Mouse (Mus musculus): ENCODE results near the gene Kcnv2.

DNA sequence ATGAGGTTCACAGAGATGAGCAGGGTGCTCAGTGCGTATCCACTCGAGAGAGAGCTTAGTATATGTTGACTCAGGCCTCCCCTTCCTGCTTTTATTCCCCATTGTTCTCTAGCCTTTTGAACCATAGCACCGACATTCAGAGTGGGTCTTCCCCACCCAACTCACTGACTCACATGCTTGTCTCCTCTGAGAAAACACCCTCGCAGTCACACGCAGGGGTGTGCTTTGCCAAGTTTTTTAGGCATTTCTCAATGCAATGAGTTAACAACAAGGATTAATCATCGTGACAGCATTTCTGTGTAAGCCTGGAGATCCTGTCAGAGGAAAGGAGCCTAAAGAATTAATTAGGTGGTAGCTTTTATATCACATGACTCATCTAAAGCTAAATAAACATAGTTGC, 29.3 kb downstream of the Kcnv2 start:
- TF ChIP-seq CTCF (IDR thresholded peaks at IDR 0.05 in 2 of 3, conservative IDR thresholded peaks at IDR 0.05 in 1 of 3; ENCODE audit: control insufficient read depth in 1 of 3, insufficient read depth in 1 of 3, low read depth in 2 of 3, low read length in 3 of 3, poor library complexity in 1 of 3, severe bottlenecking in 1 of 3) (no peak), TAL1 (IDR thresholded peaks at IDR 0.05; ENCODE audit: low read length) (no peak), ETS1 (IDR thresholded peaks at IDR 0.05; ENCODE audit: low read depth, low read length) (no peak), ZC3H11A (IDR thresholded peaks at IDR 0.05; ENCODE audit: low read depth, low read length) (no peak), RAD21 (IDR thresholded peaks at IDR 0.05; ENCODE audit: low read depth, low read length) (no peak), HCFC1 (IDR thresholded peaks at IDR 0.05; ENCODE audit: low read depth, low read length) (no peak), ELF1 (IDR thresholded peaks at IDR 0.05; ENCODE audit: low read depth, low read length) (no peak), SMC3 (IDR thresholded peaks at IDR 0.05; ENCODE audit: low read depth, low read length) (no peak), GABPA (IDR thresholded peaks at IDR 0.05; ENCODE audit: low read depth, low read length) (no peak)
